Mouse (Mus musculus): ENCODE data around the gene Cpsf6. TPM values are rescaled to one million over a fixed set of nuclear protein-coding genes. Genes with fewer than 3 reads are reported as not detected.

Cpsf6 gene
- polyA plus RNA-seq, 1 experiment: 21.8 TPM

DNA sequence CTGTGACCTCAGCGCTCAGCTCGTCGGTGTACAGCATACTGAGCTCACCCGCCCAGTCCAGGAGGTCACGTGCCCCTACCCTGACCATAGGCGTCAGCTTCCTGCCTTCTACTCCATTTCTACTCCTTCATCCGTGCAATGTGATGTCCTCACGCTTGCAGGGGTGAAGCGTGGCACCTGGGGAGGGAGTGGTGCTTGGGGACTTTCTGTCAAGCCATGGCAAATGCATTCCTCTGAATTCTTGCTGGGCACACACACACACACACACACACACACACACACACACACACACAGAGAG is 37.6 kb upstream of the Cpsf6 start:
- H3K4me3 ChIP-seq: peak overlapping the region; percentile 12
- peaks cover 8% of the 10 kb centered on the region for H3K27me3 ChIP-seq (ENCODE audit: control insufficient read depth, insufficient read depth, insufficient read length)
- peak overlapping the region; percentile 81 for H3K4me2 ChIP-seq (ENCODE audit: low read depth)
- TF ChIP-seq SRF (IDR thresholded peaks at IDR 0.05; ENCODE audit: control insufficient read depth, insufficient read length, low read depth): no peak
- TF ChIP-seq CEBPB (IDR thresholded peaks at IDR 0.05; ENCODE audit: insufficient read depth, poor library complexity, severe bottlenecking): no peak
- TF ChIP-seq USF1 (IDR thresholded peaks at IDR 0.05; ENCODE audit: low read depth): peak; percentile 33
- TF ChIP-seq TCF3 (IDR thresholded peaks at IDR 0.05; ENCODE audit: insufficient read length, low read depth): no peak
- no peak for TF ChIP-seq E2F4 (IDR thresholded peaks at IDR 0.05; ENCODE audit: insufficient read depth)
- H3ac ChIP-seq (ENCODE audit: control insufficient read depth, insufficient read length): no peak overlapping the region
- no peaks in the 10 kb centered on the region for H3K79me2 ChIP-seq (ENCODE audit: control insufficient read depth, insufficient read depth)
- no peaks in the 10 kb centered on the region for H3K36me3 ChIP-seq (ENCODE audit: control insufficient read depth, insufficient read depth)

DNA sequence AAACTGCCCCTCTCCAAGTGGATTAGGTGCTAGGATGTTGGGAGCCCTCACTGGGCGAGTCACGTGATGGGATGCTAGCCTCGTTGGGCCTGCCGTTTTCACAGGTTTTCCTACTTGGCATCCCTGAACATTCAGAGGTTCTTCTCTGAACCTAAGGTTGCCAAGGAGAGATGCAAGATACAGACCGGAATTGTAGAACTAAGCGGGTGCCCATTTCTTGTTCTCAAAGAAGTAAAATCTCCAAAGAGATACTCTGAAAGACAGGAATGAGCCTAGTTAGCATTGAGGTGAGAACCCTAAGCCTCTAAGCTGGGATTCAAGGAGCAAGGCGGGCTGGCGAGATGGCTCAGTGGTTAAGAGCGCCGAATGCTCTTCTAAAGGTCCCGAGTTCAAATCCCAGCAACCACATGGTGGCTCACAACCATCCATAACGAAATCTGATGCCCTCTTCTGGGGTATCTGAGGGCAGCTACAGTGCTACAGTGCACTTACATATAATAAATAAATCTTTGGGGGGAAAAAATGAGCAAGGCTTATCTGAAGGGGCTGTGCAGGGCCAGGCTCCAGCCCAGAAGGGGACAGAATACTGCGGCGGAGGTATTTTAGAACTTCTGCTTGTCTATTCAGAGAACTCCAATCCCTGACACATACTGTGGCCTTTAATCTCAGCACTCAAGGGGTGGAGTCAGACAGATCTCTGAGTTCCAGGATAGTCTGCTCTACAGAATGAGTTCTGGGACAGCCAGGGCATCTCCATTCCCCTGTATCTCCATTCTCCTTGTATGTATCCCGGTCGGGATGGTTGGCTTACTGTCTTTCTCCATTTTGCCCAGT is 37.0 kb upstream of the Cpsf6 start:
- H3K27me3 ChIP-seq (ENCODE audit: control insufficient read depth, insufficient read depth, insufficient read length): peaks cover 8% of the 10 kb centered on the region
- peak overlapping the region; percentile 81 for H3K4me2 ChIP-seq (ENCODE audit: low read depth)
- H3K4me3 ChIP-seq: peak overlapping the region; percentile 12
- no peak for TF ChIP-seq MYOG (IDR thresholded peaks at IDR 0.05; ENCODE audit: control insufficient read depth in 1 of 3, insufficient read depth in 1 of 3, insufficient read length in 2 of 3, low read depth in 2 of 3)
- TF ChIP-seq TCF12 (IDR thresholded peaks at IDR 0.05; ENCODE audit: insufficient read depth, poor library complexity, severe bottlenecking): no peak
- TF ChIP-seq MAX (IDR thresholded peaks at IDR 0.05; ENCODE audit: low read depth): no peak
- no peak for TF ChIP-seq SRF (IDR thresholded peaks at IDR 0.05; ENCODE audit: control insufficient read depth, insufficient read length, low read depth)
- TF ChIP-seq POLR2AphosphoS2 (IDR thresholded peaks at IDR 0.05; ENCODE audit: insufficient read length, low read depth): no peak
- no peak for TF ChIP-seq REST (IDR thresholded peaks at IDR 0.05; ENCODE audit: insufficient read depth, insufficient read length)
- no peak for TF ChIP-seq MYOD1 (IDR thresholded peaks at IDR 0.05; ENCODE audit: control insufficient read depth in 1 of 3, insufficient read length in 2 of 3, low read depth in 2 of 3)
- no peak for TF ChIP-seq E2F4 (IDR thresholded peaks at IDR 0.05; ENCODE audit: insufficient read depth)
- TF ChIP-seq USF1 (IDR thresholded peaks at IDR 0.05; ENCODE audit: low read depth): no peak
- no peak for TF ChIP-seq CEBPB (IDR thresholded peaks at IDR 0.05; ENCODE audit: insufficient read depth, poor library complexity, severe bottlenecking)
- no peak for TF ChIP-seq POLR2A (IDR thresholded peaks at IDR 0.05; ENCODE audit: insufficient read length, low read depth)
- TF ChIP-seq TCF3 (IDR thresholded peaks at IDR 0.05; ENCODE audit: insufficient read length, low read depth): no peak
- H3K36me3 ChIP-seq (ENCODE audit: control insufficient read depth, insufficient read depth): no peaks in the 10 kb centered on the region
- H3ac ChIP-seq (ENCODE audit: control insufficient read depth, insufficient read length): no peak overlapping the region
- H3K79me2 ChIP-seq (ENCODE audit: control insufficient read depth, insufficient read depth): no peaks in the 10 kb centered on the region

DNA sequence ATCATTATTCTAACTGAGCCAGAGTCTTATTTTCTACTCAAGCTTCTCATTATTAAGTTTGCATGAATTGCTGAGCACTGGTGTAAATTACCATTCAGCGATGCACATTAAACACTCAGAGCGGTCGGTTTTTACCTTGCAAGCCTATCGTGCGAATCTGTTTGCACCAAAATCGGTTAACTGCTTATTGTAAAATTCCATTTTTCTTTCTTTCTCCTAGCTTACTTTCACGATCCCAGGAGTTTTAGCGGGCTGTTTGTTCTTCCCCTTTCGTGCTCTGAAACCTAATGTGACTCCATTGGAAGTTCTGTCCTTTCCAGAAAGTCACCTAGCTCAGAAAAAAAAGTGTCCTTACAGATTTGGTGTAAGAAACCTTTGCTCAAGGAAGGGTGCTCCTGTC is 36.3 kb upstream of the Cpsf6 start:
- Histone ChIP-seq H3ac (ENCODE audit: control insufficient read depth, insufficient read length) (no peak overlapping the region), H3K4me2 (ENCODE audit: low read depth) (no peak overlapping the region), H3K27me3 (ENCODE audit: control insufficient read depth, insufficient read depth, insufficient read length) (peaks cover 2% of the 10 kb centered on the region), H3K4me3 (no peak overlapping the region), H3K79me2 (ENCODE audit: control insufficient read depth, insufficient read depth) (no peaks in the 10 kb centered on the region), H3K36me3 (ENCODE audit: control insufficient read depth, insufficient read depth) (no peaks in the 10 kb centered on the region)
- TF ChIP-seq REST (IDR thresholded peaks at IDR 0.05; ENCODE audit: insufficient read depth, insufficient read length): no peak
- no peak for TF ChIP-seq CEBPB (IDR thresholded peaks at IDR 0.05; ENCODE audit: insufficient read depth, poor library complexity, severe bottlenecking)
- no peak for TF ChIP-seq MYOG (IDR thresholded peaks at IDR 0.05; ENCODE audit: control insufficient read depth in 1 of 3, insufficient read depth in 1 of 3, insufficient read length in 2 of 3, low read depth in 2 of 3)
- no peak for TF ChIP-seq SRF (IDR thresholded peaks at IDR 0.05; ENCODE audit: control insufficient read depth, insufficient read length, low read depth)
- TF ChIP-seq MYOD1 (IDR thresholded peaks at IDR 0.05; ENCODE audit: control insufficient read depth in 1 of 3, insufficient read length in 2 of 3, low read depth in 2 of 3): no peak
- TF ChIP-seq POLR2A (IDR thresholded peaks at IDR 0.05; ENCODE audit: insufficient read length, low read depth): no peak
- no peak for TF ChIP-seq POLR2AphosphoS2 (IDR thresholded peaks at IDR 0.05; ENCODE audit: insufficient read length, low read depth)
- no peak for TF ChIP-seq E2F4 (IDR thresholded peaks at IDR 0.05; ENCODE audit: insufficient read depth)
- TF ChIP-seq USF1 (IDR thresholded peaks at IDR 0.05; ENCODE audit: low read depth): no peak
- TF ChIP-seq TCF3 (IDR thresholded peaks at IDR 0.05; ENCODE audit: insufficient read length, low read depth): no peak
- no peak for TF ChIP-seq TCF12 (IDR thresholded peaks at IDR 0.05; ENCODE audit: insufficient read depth, poor library complexity, severe bottlenecking)
- no peak for TF ChIP-seq MAX (IDR thresholded peaks at IDR 0.05; ENCODE audit: low read depth)

DNA sequence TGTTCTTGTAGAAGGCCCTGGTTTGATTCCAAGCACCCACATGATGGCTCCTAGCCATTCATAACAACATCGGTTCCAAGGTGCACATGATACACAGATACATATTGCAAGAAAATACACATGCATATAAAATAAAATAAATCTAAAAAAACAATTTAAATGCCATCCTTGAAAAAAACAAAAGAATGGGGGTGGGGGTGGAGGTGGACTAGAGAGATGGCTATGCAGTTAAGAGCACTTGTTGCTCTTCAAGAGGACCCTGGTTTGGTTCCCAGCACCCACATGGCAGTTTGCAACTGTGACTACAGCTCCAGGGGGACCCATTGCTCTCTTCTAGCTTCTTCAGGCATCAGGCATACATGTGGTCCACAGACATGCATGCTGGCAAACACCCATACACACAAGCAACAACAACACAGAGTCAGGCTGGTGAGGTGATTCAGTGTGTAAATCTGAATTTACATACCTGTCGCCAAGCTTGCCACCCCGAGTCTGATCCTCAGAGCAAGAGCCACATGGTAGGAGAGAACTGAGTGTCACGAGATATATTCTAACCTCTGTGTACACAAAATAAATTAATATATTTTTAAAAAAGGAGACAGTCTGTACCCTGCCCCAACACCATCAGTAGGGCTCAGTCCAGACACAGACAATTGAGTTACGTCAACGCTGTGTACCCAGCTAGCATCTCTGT is 35.7 kb upstream of the Cpsf6 start:
- no peak for TF ChIP-seq MYOG (IDR thresholded peaks at IDR 0.05; ENCODE audit: control insufficient read depth in 1 of 3, insufficient read depth in 1 of 3, insufficient read length in 2 of 3, low read depth in 2 of 3)
- TF ChIP-seq REST (IDR thresholded peaks at IDR 0.05; ENCODE audit: insufficient read depth, insufficient read length): no peak
- TF ChIP-seq MAX (IDR thresholded peaks at IDR 0.05; ENCODE audit: low read depth): no peak
- no peak for TF ChIP-seq TCF12 (IDR thresholded peaks at IDR 0.05; ENCODE audit: insufficient read depth, poor library complexity, severe bottlenecking)
- TF ChIP-seq POLR2AphosphoS2 (IDR thresholded peaks at IDR 0.05; ENCODE audit: insufficient read length, low read depth): no peak
- H3K4me2 ChIP-seq (ENCODE audit: low read depth): no peak overlapping the region
- no peaks in the 10 kb centered on the region for H3K79me2 ChIP-seq (ENCODE audit: control insufficient read depth, insufficient read depth)
- H3K27me3 ChIP-seq (ENCODE audit: control insufficient read depth, insufficient read depth, insufficient read length): no peaks in the 10 kb centered on the region
- H3K4me3 ChIP-seq: no peak overlapping the region
- no peaks in the 10 kb centered on the region for H3K36me3 ChIP-seq (ENCODE audit: control insufficient read depth, insufficient read depth)
- H3ac ChIP-seq (ENCODE audit: control insufficient read depth, insufficient read length): no peak overlapping the region

Data from myocyte (in vitro differentiated cells).